ENCODE assay signal across 8 mouse cellular contexts in genomic region chr12:86402718-86403117, GRCm38 (mm10). TPM values are rescaled to one million over a fixed set of nuclear protein-coding genes. Genes with fewer than 3 reads are reported as not detected.
DNase-seq lines count a peak whose midpoint lies in the region; ATAC-seq and TF ChIP-seq lines count a peak whose summit lies in the region.

No protein-coding gene starts in this region.

- no peaks in the 10 kb centered on the region for H3K36me3 ChIP-seq in midbrain, embryonic 11.5 days (ENCODE audit: control insufficient read depth, insufficient read depth, low read length)
- H3K36me3 ChIP-seq in small intestine, adult 2 months (ENCODE audit: control insufficient read depth, insufficient read depth, low read length) = no peaks in the 10 kb centered on the region

- H3K27me3 ChIP-seq in midbrain, embryonic 11.5 days (ENCODE audit: control insufficient read depth, insufficient read depth, low read length) = peaks cover 2% of the 10 kb centered on the region; the same call in 1 of the 2 replicates
- no peaks in the 10 kb centered on the region for H3K27me3 ChIP-seq in small intestine, adult 2 months (ENCODE audit: control insufficient read depth, insufficient read depth, low read length)

- no peak overlapping the region for H3K9ac ChIP-seq in midbrain, embryonic 11.5 days (ENCODE audit: low read length)

- H3K4me2 ChIP-seq in midbrain, embryonic 11.5 days = peak overlapping the region; percentile 30; the same call in 1 of the 2 replicates

- 5% methylated on average over 21 of the region's 21 CpGs for WGBS in midbrain, embryonic 11.5 days
- 6% methylated on average over 21 of the region's 21 CpGs for WGBS in small intestine, adult 2 months

- no peak overlapping the region for H3K4me3 ChIP-seq in midbrain, embryonic 11.5 days (ENCODE audit: low read depth, low read length)
- peak overlapping the region; percentile 33 for H3K4me3 ChIP-seq in small intestine, adult 2 months (ENCODE audit: low read depth, low read length)

- peak; percentile 76 for TF ChIP-seq CTCF in small intestine, adult 2 months (IDR thresholded peaks at IDR 0.05; ENCODE audit: extremely low read depth, insufficient read length, insufficient replicate concordance, low read depth, low read length)

- TF ChIP-seq POLR2A in small intestine, adult 2 months (IDR thresholded peaks at IDR 0.05; ENCODE audit: low read depth, low read length) = no peak

- H3K4me1 ChIP-seq in midbrain, embryonic 11.5 days (ENCODE audit: control insufficient read depth, insufficient read depth, low read length) = no peaks in the 10 kb centered on the region
- H3K4me1 ChIP-seq in small intestine, adult 2 months (ENCODE audit: control insufficient read depth, insufficient read depth, insufficient read length, low read length) = no peaks in the 10 kb centered on the region; the same call in 1 of the 2 replicates

- no peak overlapping the region for H3K27ac ChIP-seq in midbrain, embryonic 11.5 days (ENCODE audit: low read depth, low read length)
- no peak overlapping the region for H3K27ac ChIP-seq in small intestine, adult 2 months (ENCODE audit: insufficient read depth, low read depth, low read length)

- ATAC-seq in granulocyte monocyte progenitor cell, adult 5-6 weeks (replicated peaks; ENCODE audit: poor library complexity, severe bottlenecking) = peak; percentile 66
- ATAC-seq in midbrain, embryonic 11.5 days (ENCODE audit: low FRiP score) = peak; percentile 58; the same call in 1 of the 2 replicates
- ATAC-seq in monocyte, adult 5-6 weeks (replicated peaks; ENCODE audit: insufficient number of reproducible peaks, low FRiP score, low TSS enrichment, poor library complexity, severe bottlenecking) = no peak

- intact Hi-C loops in left cerebral cortex, postnatal 4 days (cut with DNase I) = loop anchor here (5.0 kb wide), 1 partner anchor 270 kb away; no protein-coding TSS in a partner anchor

- DNase-seq in adrenal gland, adult (ENCODE audit: inconsistent age in 2 of 2, low spot score in 1 of 2) = peak; percentile 63 to 89
- DNase-seq in embryo, embryonic 10 days (ENCODE audit: low spot score) = peak; percentile 89
- peak; percentile 53 for DNase-seq in kidney, adult 11 months
- DNase-seq in left cerebral cortex, postnatal 4 days = peak; percentile 82
- DNase-seq in midbrain, embryonic 11.5 days (ENCODE audit: low spot score, missing footprints) = peak; percentile 99

- no peaks in the 10 kb centered on the region for H3K9me3 ChIP-seq in midbrain, embryonic 11.5 days (ENCODE audit: control insufficient read depth, low read length)

RNA-seq across cellular contexts. Expression of gene Esrrb, which starts 41.8 kb away (rescaled TPM):
- total RNA-seq in granulocyte monocyte progenitor cell, adult 5-6 weeks (2014; fragmentation: Nextera tagmentation) = not detected in 2 replicates
- total RNA-seq in granulocyte monocyte progenitor cell, adult 5-6 weeks (2017) = not detected in 2 replicates
- total RNA-seq in left cerebral cortex, postnatal 4 days (2021) = under 1 TPM; 0.08 to 0.70 TPM
- 1.00 and 1.3 TPM in 2 replicates for polyA plus RNA-seq in midbrain, embryonic 11.5 days (2014; fragmentation: Nextera tagmentation; extraction: Ambion mirVana)
- polyA plus RNA-seq in small intestine, adult 2 months (2012; rRNA removed) = 0.22 and 0.23 TPM in 2 replicates
- total RNA-seq in monocyte, adult 5-6 weeks (2017) = not detected in 3 replicates
